Mouse (Mus musculus) kidney, postnatal 0 days (tissue): ENCODE data around the gene Mpst. TPM values are rescaled to one million over a fixed set of nuclear protein-coding genes. Genes with fewer than 3 reads are reported as not detected.

Source experiments
- ATAC-seq: fragments of 200-750 bp; cut with Nextera tagmentation; replicated peaks from 2 replicates; pipeline ENCODE4 v1.8.0; 2017; ENCODE audit warnings: low read depth, moderate number of reproducible peaks, moderate TSS enrichment, moderate library complexity; ENCODE audit not compliant: low FRiP score
- DNase-seq: peaks from one replicate; pipeline ENCODE4 v3.0.0-alpha.2; 2016; ENCODE audit warnings: low spot score
- H3K27ac ChIP-seq: fragments of 300-500 bp; sonication (generic); 2 replicates; pipeline ENCODE4 v1.5.1; 2014; ENCODE audit warnings: mild to moderate bottlenecking
- H3K27me3 ChIP-seq: fragments of 300-500 bp; sonication (generic); 2 replicates; pipeline ENCODE4 v1.6.1; 2014; ENCODE audit warnings: low read length, mixed read lengths; ENCODE audit not compliant: insufficient read depth
- H3K36me3 ChIP-seq: fragments of 300-500 bp; sonication (generic); 2 replicates; pipeline ENCODE4 v1.6.1; 2014; ENCODE audit warnings: low read length, mixed read lengths; ENCODE audit not compliant: insufficient read depth
- H3K4me1 ChIP-seq: fragments of 300-500 bp; sonication (generic); replicated peaks from 2 replicates; pipeline ENCODE4 v1.6.1; 2014; ENCODE audit warnings: antibody characterized with exemption, low read length, mixed read lengths; ENCODE audit not compliant: insufficient read depth
- H3K4me2 ChIP-seq: fragments of 300-500 bp; sonication (generic); 2 replicates; pipeline ENCODE4 v1.6.1; 2014; ENCODE audit warnings: mild to moderate bottlenecking, low read length, moderate library complexity, mixed read lengths
- H3K4me3 ChIP-seq: fragments of 300-500 bp; sonication (generic); replicated peaks from 2 replicates; pipeline ENCODE4 v1.5.1; 2014; ENCODE audit warnings: low read depth, low read length
- H3K9ac ChIP-seq: fragments of 300-500 bp; sonication (generic); 2 replicates; pipeline ENCODE4 v1.6.1; 2014; ENCODE audit warnings: low read depth, low read length
- H3K9me3 ChIP-seq: fragments of 300-500 bp; sonication (generic); replicated peaks from 2 replicates; pipeline ENCODE4 v1.6.1; 2016; ENCODE audit warnings: low read length, inconsistent platforms, mixed read lengths
- CTCF ChIP-seq: IDR thresholded peaks from 2 replicates; pipeline ENCODE4 v1.5.1; 2016; ENCODE audit warnings: antibody characterized with exemption, low read depth, mild to moderate bottlenecking, moderate library complexity
- WGBS: fragments of 180-500 bp; shearing (Covaris S2); extraction: QIAGEN DNeasy Blood & Tissue Kit; methylation state at CpG from one replicate; pipeline ENCODE4 v1.1.7; 2014; 5-methylcytosine and 5-hydroxymethylcytosine counted together
- polyA plus RNA-seq: library from polyadenylated mRNA; unstranded; fragments of >200 nt; fragmentation: Nextera tagmentation; extraction: Ambion mirVana; gene quantifications from 2 replicates; pipeline ENCODE4 v1.2.1, GENCODE M21; 2015

The Mpst gene
- polyA plus RNA-seq, 1 experiment from 2014 or later: 4.6 TPM

- no peaks in the 10 kb centered on the region for H3K27me3 ChIP-seq
- DNase-seq (no peak), ATAC-seq (no peak)
- 56% methylated on average over 4 of the region's 4 CpGs for WGBS
- H3K9me3 ChIP-seq: no peaks in the 10 kb centered on the region
- 0 out of 2 replicates have a peak, but pooled peaks cover 9% of the 10 kb centered on the region for H3K36me3 ChIP-seq
- H3K4me2 ChIP-seq: no peak overlapping the region
- no peak overlapping the region for H3K9ac ChIP-seq
- peaks cover 15% of the 10 kb centered on the region for H3K4me1 ChIP-seq
- H3K27ac ChIP-seq: no peak overlapping the region
- no peak for TF ChIP-seq CTCF
- no peak overlapping the region for H3K4me3 ChIP-seq
Measured at GRCm38 (mm10) chr15:78438018-78438394, 31.8 kb downstream of the Mpst start.

GRCm38 (mm10) chr15:78438505-78438904 lies 32.3 kb downstream of the Mpst start:
- no peak overlapping the region for H3K9ac ChIP-seq
- peaks cover 15% of the 10 kb centered on the region for H3K4me1 ChIP-seq
- DNase-seq (no peak), ATAC-seq (no peak)
- H3K27me3 ChIP-seq: no peaks in the 10 kb centered on the region
- no peak overlapping the region for H3K4me2 ChIP-seq
- 52% methylated on average over 8 of the region's 8 CpGs for WGBS
- H3K9me3 ChIP-seq: no peaks in the 10 kb centered on the region
- no peak for TF ChIP-seq CTCF
- no peak overlapping the region for H3K4me3 ChIP-seq
- H3K36me3 ChIP-seq: 0 out of 2 replicates have a peak, but pooled peaks cover 8% of the 10 kb centered on the region
- H3K27ac ChIP-seq: no peak overlapping the region

GRCm38 (mm10) chr15:78438973-78439372 lies 32.8 kb downstream of the Mpst start:
- 0 out of 2 replicates have a peak, but pooled peaks cover 5% of the 10 kb centered on the region for H3K36me3 ChIP-seq
- no peaks in the 10 kb centered on the region for H3K27me3 ChIP-seq
- ATAC-seq (no peak), DNase-seq (no peak)
- H3K9ac ChIP-seq: no peak overlapping the region
- peaks cover 15% of the 10 kb centered on the region for H3K4me1 ChIP-seq
- no peaks in the 10 kb centered on the region for H3K9me3 ChIP-seq
- no peak overlapping the region for H3K27ac ChIP-seq
- no peak for TF ChIP-seq CTCF
- no peak overlapping the region for H3K4me3 ChIP-seq
- WGBS: 70% methylated on average over 9 of the region's 9 CpGs
- H3K4me2 ChIP-seq: no peak overlapping the region

GRCm38 (mm10) chr15:78442231-78442630 lies 36.0 kb downstream of the Mpst start:
- DNase-seq (no peak), ATAC-seq (no peak)
- no peak overlapping the region for H3K4me3 ChIP-seq
- 91% methylated on average over 19 of the region's 19 CpGs for WGBS
- H3K4me2 ChIP-seq: no peak overlapping the region
- H3K27me3 ChIP-seq: no peaks in the 10 kb centered on the region
- H3K36me3 ChIP-seq: no peaks in the 10 kb centered on the region
- peaks cover 4% of the 10 kb centered on the region; the same call in 1 of the 2 replicates for H3K4me1 ChIP-seq
- TF ChIP-seq CTCF: no peak
- no peak overlapping the region for H3K27ac ChIP-seq
- no peak overlapping the region for H3K9ac ChIP-seq
- no peaks in the 10 kb centered on the region for H3K9me3 ChIP-seq

GRCm38 (mm10) chr15:78443857-78444256 lies 37.6 kb downstream of the Mpst start:
- no peak overlapping the region for H3K27ac ChIP-seq
- DNase-seq (no peak), ATAC-seq (no peak)
- no peaks in the 10 kb centered on the region for H3K4me1 ChIP-seq
- H3K36me3 ChIP-seq: no peaks in the 10 kb centered on the region
- H3K27me3 ChIP-seq: no peaks in the 10 kb centered on the region
- 34% methylated on average over 6 of the region's 6 CpGs for WGBS
- no peak for TF ChIP-seq CTCF
- H3K4me3 ChIP-seq: no peak overlapping the region
- no peak overlapping the region for H3K9ac ChIP-seq
- H3K4me2 ChIP-seq: no peak overlapping the region
- H3K9me3 ChIP-seq: no peaks in the 10 kb centered on the region

- Histone ChIP-seq H3K4me1 (no peaks in the 10 kb centered on the region), H3K9me3 (no peaks in the 10 kb centered on the region), H3K9ac (peak overlapping the region; percentile 32; the same call in 1 of the 2 replicates), H3K27me3 (no peaks in the 10 kb centered on the region), H3K4me2 (no peak overlapping the region), H3K4me3 (no peak overlapping the region), H3K27ac (no peak overlapping the region), H3K36me3 (no peaks in the 10 kb centered on the region)
- WGBS: 33% methylated on average over 7 of the region's 7 CpGs
- no peak for TF ChIP-seq CTCF
- ATAC-seq (no peak), DNase-seq (no peak)
Measured at GRCm38 (mm10) chr15:78447121-78447520, 40.9 kb downstream of the Mpst start.

GRCm38 (mm10) chr15:78447746-78448535 lies 41.7 kb downstream of the Mpst start:
- WGBS: under 1% methylated on average over 22 of the region's 22 CpGs
- Histone ChIP-seq H3K36me3 (no peaks in the 10 kb centered on the region), H3K4me1 (no peaks in the 10 kb centered on the region), H3K9ac (no peak overlapping the region), H3K27ac (peak overlapping the region; percentile 58), H3K27me3 (no peaks in the 10 kb centered on the region), H3K4me2 (peak overlapping the region; percentile 51), H3K9me3 (no peaks in the 10 kb centered on the region), H3K4me3 (peak overlapping the region; percentile 18)
- ATAC-seq (0 out of 2 replicates have a peak, but pooled peaks have one; percentile 34), DNase-seq (peak; percentile 97)
- peak; percentile 96 for TF ChIP-seq CTCF
